Mouse (Mus musculus): Measurements from ENCODE around the gene Rad54l2. TPM values are rescaled to one million over a fixed set of nuclear protein-coding genes. Genes with fewer than 3 reads are reported as not detected.

Gene Rad54l2
- polyA plus RNA-seq, 1 experiment, result 8.0 TPM

GRCm38 (mm10) chr9:106675965-106676364 is 113.0 kb downstream of the Rad54l2 start:
- TF ChIP-seq CEBPB (IDR thresholded peaks at IDR 0.05; ENCODE audit: low read depth) (no peak), FOSL1 (IDR thresholded peaks at IDR 0.05; ENCODE audit: insufficient read depth, low read length, poor library complexity, severe bottlenecking) (no peak), MYOG (IDR thresholded peaks at IDR 0.05; ENCODE audit: control insufficient read depth, extremely low read depth, insufficient read length) (no peak), CTCF (IDR thresholded peaks at IDR 0.05; ENCODE audit: control insufficient read depth, insufficient read depth, insufficient read length) (no peak), MAX (IDR thresholded peaks at IDR 0.05) (no peak), USF1 (IDR thresholded peaks at IDR 0.05; ENCODE audit: low read depth) (no peak), MYOD1 (IDR thresholded peaks at IDR 0.05; ENCODE audit: control insufficient read depth, insufficient read length, low read depth) (no peak)
- H3K4me3 ChIP-seq (ENCODE audit: insufficient read depth, poor library complexity, severe bottlenecking), result no peak overlapping the region
- no peaks in the 10 kb centered on the region for H3K79me2 ChIP-seq (ENCODE audit: control insufficient read depth, insufficient read depth)
- no peak overlapping the region for H3ac ChIP-seq (ENCODE audit: control insufficient read depth, insufficient read length, low read depth)
- H3K36me3 ChIP-seq (ENCODE audit: control insufficient read depth, insufficient read depth), result peaks cover 38% of the 10 kb centered on the region
- H3K27me3 ChIP-seq (ENCODE audit: control insufficient read depth, insufficient read depth, insufficient read length), result no peaks in the 10 kb centered on the region
- no peaks in the 10 kb centered on the region for H3K79me3 ChIP-seq (ENCODE audit: low read depth)

- Histone ChIP-seq H3K36me3 (ENCODE audit: control insufficient read depth, insufficient read depth) (peaks cover 33% of the 10 kb centered on the region), H3K4me3 (ENCODE audit: insufficient read depth, poor library complexity, severe bottlenecking) (no peak overlapping the region)
Observed at GRCm38 (mm10) chr9:106675480-106675879, 113.5 kb downstream of the Rad54l2 start.

GRCm38 (mm10) chr9:106673860-106674259 is 115.1 kb downstream of the Rad54l2 start:
- TF ChIP-seq CTCF (IDR thresholded peaks at IDR 0.05; ENCODE audit: control insufficient read depth, insufficient read depth, insufficient read length) (no peak), USF1 (IDR thresholded peaks at IDR 0.05; ENCODE audit: low read depth) (no peak), MYOG (IDR thresholded peaks at IDR 0.05; ENCODE audit: control insufficient read depth, extremely low read depth, insufficient read length) (no peak), FOSL1 (IDR thresholded peaks at IDR 0.05; ENCODE audit: insufficient read depth, low read length, poor library complexity, severe bottlenecking) (no peak), MAX (IDR thresholded peaks at IDR 0.05) (no peak), CEBPB (IDR thresholded peaks at IDR 0.05; ENCODE audit: low read depth) (no peak), MYOD1 (IDR thresholded peaks at IDR 0.05; ENCODE audit: control insufficient read depth, insufficient read length, low read depth) (no peak)
- no peak overlapping the region for H3ac ChIP-seq (ENCODE audit: control insufficient read depth, insufficient read length, low read depth)
- no peak overlapping the region for H3K4me3 ChIP-seq (ENCODE audit: insufficient read depth, poor library complexity, severe bottlenecking)
- H3K79me2 ChIP-seq (ENCODE audit: control insufficient read depth, insufficient read depth), result no peaks in the 10 kb centered on the region
- H3K36me3 ChIP-seq (ENCODE audit: control insufficient read depth, insufficient read depth), result peaks cover 18% of the 10 kb centered on the region
- H3K79me3 ChIP-seq (ENCODE audit: low read depth), result no peaks in the 10 kb centered on the region
- no peaks in the 10 kb centered on the region for H3K27me3 ChIP-seq (ENCODE audit: control insufficient read depth, insufficient read depth, insufficient read length)

More at GRCm38 (mm10) chr9:106675480-106675879, 113.5 kb downstream of the Rad54l2 start:
- TF ChIP-seq USF1 (IDR thresholded peaks at IDR 0.05; ENCODE audit: low read depth), result no peak
- peak; percentile 47 for TF ChIP-seq CTCF (IDR thresholded peaks at IDR 0.05; ENCODE audit: control insufficient read depth, insufficient read depth, insufficient read length)
- no peak for TF ChIP-seq FOSL1 (IDR thresholded peaks at IDR 0.05; ENCODE audit: insufficient read depth, low read length, poor library complexity, severe bottlenecking)
- no peak for TF ChIP-seq MAX (IDR thresholded peaks at IDR 0.05)
- H3K79me3 ChIP-seq (ENCODE audit: low read depth), result no peaks in the 10 kb centered on the region
- no peaks in the 10 kb centered on the region for H3K79me2 ChIP-seq (ENCODE audit: control insufficient read depth, insufficient read depth)
- H3ac ChIP-seq (ENCODE audit: control insufficient read depth, insufficient read length, low read depth), result no peak overlapping the region
- no peaks in the 10 kb centered on the region for H3K27me3 ChIP-seq (ENCODE audit: control insufficient read depth, insufficient read depth, insufficient read length)

- no peak overlapping the region for H3ac ChIP-seq (ENCODE audit: control insufficient read depth, insufficient read length, low read depth)
- no peak overlapping the region for H3K4me3 ChIP-seq (ENCODE audit: insufficient read depth, poor library complexity, severe bottlenecking)
- H3K27me3 ChIP-seq (ENCODE audit: control insufficient read depth, insufficient read depth, insufficient read length), result no peaks in the 10 kb centered on the region
- peaks cover 19% of the 10 kb centered on the region for H3K36me3 ChIP-seq (ENCODE audit: control insufficient read depth, insufficient read depth)
- H3K79me2 ChIP-seq (ENCODE audit: control insufficient read depth, insufficient read depth), result no peaks in the 10 kb centered on the region
- TF ChIP-seq CTCF (IDR thresholded peaks at IDR 0.05; ENCODE audit: control insufficient read depth, insufficient read depth, insufficient read length) (no peak), MYOD1 (IDR thresholded peaks at IDR 0.05; ENCODE audit: control insufficient read depth, insufficient read length, low read depth) (no peak), CEBPB (IDR thresholded peaks at IDR 0.05; ENCODE audit: low read depth) (no peak), MAX (IDR thresholded peaks at IDR 0.05) (no peak), USF1 (IDR thresholded peaks at IDR 0.05; ENCODE audit: low read depth) (no peak), FOSL1 (IDR thresholded peaks at IDR 0.05; ENCODE audit: insufficient read depth, low read length, poor library complexity, severe bottlenecking) (no peak), MYOG (IDR thresholded peaks at IDR 0.05; ENCODE audit: control insufficient read depth, extremely low read depth, insufficient read length) (no peak)
- no peaks in the 10 kb centered on the region for H3K79me3 ChIP-seq (ENCODE audit: low read depth)
Observed at GRCm38 (mm10) chr9:106664856-106665255, 124.1 kb downstream of the Rad54l2 start.

GRCm38 (mm10) chr9:106664433-106664832 is 124.6 kb downstream of the Rad54l2 start:
- H3K79me3 ChIP-seq (ENCODE audit: low read depth), result no peaks in the 10 kb centered on the region
- no peak for TF ChIP-seq MAX (IDR thresholded peaks at IDR 0.05)
- no peaks in the 10 kb centered on the region for H3K79me2 ChIP-seq (ENCODE audit: control insufficient read depth, insufficient read depth)
- no peaks in the 10 kb centered on the region for H3K27me3 ChIP-seq (ENCODE audit: control insufficient read depth, insufficient read depth, insufficient read length)
- no peak overlapping the region for H3K4me3 ChIP-seq (ENCODE audit: insufficient read depth, poor library complexity, severe bottlenecking)
- H3ac ChIP-seq (ENCODE audit: control insufficient read depth, insufficient read length, low read depth), result no peak overlapping the region
- H3K36me3 ChIP-seq (ENCODE audit: control insufficient read depth, insufficient read depth), result peaks cover 19% of the 10 kb centered on the region

- Histone ChIP-seq H3K27me3 (ENCODE audit: control insufficient read depth, insufficient read depth, insufficient read length) (no peaks in the 10 kb centered on the region), H3ac (ENCODE audit: control insufficient read depth, insufficient read length, low read depth) (no peak overlapping the region), H3K4me3 (ENCODE audit: insufficient read depth, poor library complexity, severe bottlenecking) (no peak overlapping the region), H3K79me2 (ENCODE audit: control insufficient read depth, insufficient read depth) (no peaks in the 10 kb centered on the region), H3K36me3 (ENCODE audit: control insufficient read depth, insufficient read depth) (peaks cover 19% of the 10 kb centered on the region), H3K79me3 (ENCODE audit: low read depth) (no peaks in the 10 kb centered on the region)
- TF ChIP-seq FOSL1 (IDR thresholded peaks at IDR 0.05; ENCODE audit: insufficient read depth, low read length, poor library complexity, severe bottlenecking) (no peak), MYOG (IDR thresholded peaks at IDR 0.05; ENCODE audit: control insufficient read depth, extremely low read depth, insufficient read length) (no peak), CEBPB (IDR thresholded peaks at IDR 0.05; ENCODE audit: low read depth) (no peak), MAX (IDR thresholded peaks at IDR 0.05) (no peak), MYOD1 (IDR thresholded peaks at IDR 0.05; ENCODE audit: control insufficient read depth, insufficient read length, low read depth) (no peak), USF1 (IDR thresholded peaks at IDR 0.05; ENCODE audit: low read depth) (no peak), CTCF (IDR thresholded peaks at IDR 0.05; ENCODE audit: control insufficient read depth, insufficient read depth, insufficient read length) (no peak)
Observed at GRCm38 (mm10) chr9:106663200-106663599, 125.8 kb downstream of the Rad54l2 start.
